Comparison of ENCODE assay signal across 8 mouse cellular contexts in genomic region chr5:24598570-24599006, GRCm38 (mm10). TPM values are rescaled to one million over a fixed set of nuclear protein-coding genes. Genes with fewer than 3 reads are reported as not detected.
DNase-seq lines count a peak whose midpoint lies in the region; ATAC-seq and TF ChIP-seq lines count a peak whose summit lies in the region.

No protein-coding gene starts in this region.

- no peak overlapping the region for H3K27ac ChIP-seq in CH12.LX (ENCODE audit: insufficient read depth, low read depth)
- H3K27ac ChIP-seq in embryonic facial prominence, embryonic 11.5 days (replicated peaks; ENCODE audit: low read depth, low read length): no peak overlapping the region
- peak overlapping the region; percentile 59 for H3K27ac ChIP-seq in heart, embryonic 13.5 days (replicated peaks)
- no peak overlapping the region for H3K27ac ChIP-seq in stomach, embryonic 15.5 days

- H3K9me3 ChIP-seq in CH12.LX (replicated peaks; ENCODE audit: low read length): peaks cover 3% of the 10 kb centered on the region
- H3K9me3 ChIP-seq in embryonic facial prominence, embryonic 11.5 days (replicated peaks; ENCODE audit: control insufficient read depth, low read length): no peaks in the 10 kb centered on the region
- no peaks in the 10 kb centered on the region for H3K9me3 ChIP-seq in heart, embryonic 13.5 days
- no peaks in the 10 kb centered on the region for H3K9me3 ChIP-seq in stomach, embryonic 15.5 days

- dilution Hi-C loops in CH12.LX (cut with MboI; ENCODE audit: extremely low pct_ligation_motif_present, extremely low pct_unique_long_range_greater_than_20kb, low sequenced_read_pairs): no loop called here

- peaks cover 52% of the 10 kb centered on the region for H3K27me3 ChIP-seq in CH12.LX (replicated peaks)
- peaks cover 5% of the 10 kb centered on the region for H3K27me3 ChIP-seq in embryonic facial prominence, embryonic 11.5 days (ENCODE audit: control insufficient read depth, insufficient read depth, low read length)
- H3K27me3 ChIP-seq in heart, embryonic 13.5 days (replicated peaks): peaks cover 9% of the 10 kb centered on the region; the same call in 1 of the 2 replicates
- H3K27me3 ChIP-seq in stomach, embryonic 15.5 days (replicated peaks): no peaks in the 10 kb centered on the region

- peaks cover 15 to 30% of the 10 kb centered on the region in 2 experiments for H3K36me3 ChIP-seq in CH12.LX (replicated peaks in 1 of 2; ENCODE audit: control insufficient read depth in 1 of 2, insufficient read depth in 1 of 2, low read length in 1 of 2)
- H3K36me3 ChIP-seq in embryonic facial prominence, embryonic 11.5 days (replicated peaks; ENCODE audit: control insufficient read depth, insufficient read depth, low read depth, low read length): peaks cover 2% of the 10 kb centered on the region
- peaks cover 37% of the 10 kb centered on the region for H3K36me3 ChIP-seq in heart, embryonic 13.5 days
- H3K36me3 ChIP-seq in stomach, embryonic 15.5 days: peaks cover 10% of the 10 kb centered on the region; the same call in 1 of the 2 replicates

- ATAC-seq in embryonic facial prominence, embryonic 11.5 days (replicated peaks; ENCODE audit: insufficient number of reproducible peaks, low FRiP score, low TSS enrichment, low read depth): no peak
- ATAC-seq in heart, embryonic 13.5 days (ENCODE audit: extremely low read depth, insufficient number of reproducible peaks, low FRiP score, low TSS enrichment): 0 out of 2 replicates have a peak, but pooled peaks have one; percentile 9
- ATAC-seq in megakaryocyte, adult 5-6 weeks (ENCODE audit: poor library complexity, severe bottlenecking): peak; percentile 34
- peak; percentile 7; the same call in 1 of the 2 replicates for ATAC-seq in stomach, embryonic 15.5 days (ENCODE audit: insufficient read depth, low FRiP score, low read depth)

- H3K4me2 ChIP-seq in CH12.LX (ENCODE audit: insufficient read depth, low read depth, poor library complexity, severe bottlenecking): peak overlapping the region; percentile 91
- peak overlapping the region; percentile 98 for H3K4me2 ChIP-seq in embryonic facial prominence, embryonic 11.5 days (ENCODE audit: low read depth, low read length)
- peak overlapping the region; percentile 94 for H3K4me2 ChIP-seq in heart, embryonic 13.5 days
- H3K4me2 ChIP-seq in stomach, embryonic 15.5 days: peak overlapping the region; percentile 95

- H3K9ac ChIP-seq in CH12.LX (ENCODE audit: insufficient read depth, low read depth): no peak overlapping the region
- H3K9ac ChIP-seq in embryonic facial prominence, embryonic 11.5 days (replicated peaks; ENCODE audit: low read length): peak overlapping the region; percentile 67
- peak overlapping the region; percentile 84 for H3K9ac ChIP-seq in heart, embryonic 13.5 days
- peak overlapping the region; percentile 9; the same call in 1 of the 2 replicates for H3K9ac ChIP-seq in stomach, embryonic 15.5 days

- no peak for TF ChIP-seq RAD21 in CH12.LX (IDR thresholded peaks at IDR 0.05; ENCODE audit: low read depth, low read length)

- TF ChIP-seq EP300 in CH12.LX (IDR thresholded peaks at IDR 0.05; ENCODE audit: low read length): no peak

- DNase-seq in CH12.LX (ENCODE audit: extremely low read depth): peak; percentile 27
- peak; percentile 72 for DNase-seq in R1 (ENCODE audit: low read depth, low spot score)
- peak; percentile 75 for DNase-seq in embryonic facial prominence, embryonic 11.5 days (ENCODE audit: low spot score)
- peak; percentile 82 for DNase-seq in kidney, postnatal 10 days
- DNase-seq in left cerebral cortex, postnatal 25 days (ENCODE audit: low spot score in 2 of 2): no peak

- peak overlapping the region in 2 of 3 experiments; percentile 30 to 51 for H3K4me3 ChIP-seq in CH12.LX (replicated peaks in 1 of 3; ENCODE audit: low read depth in 2 of 3, low read length in 2 of 3, poor library complexity in 1 of 3)
- peak overlapping the region; percentile 47 for H3K4me3 ChIP-seq in embryonic facial prominence, embryonic 11.5 days (ENCODE audit: low read depth, low read length)
- H3K4me3 ChIP-seq in heart, embryonic 13.5 days: peak overlapping the region; percentile 62
- H3K4me3 ChIP-seq in stomach, embryonic 15.5 days (replicated peaks): peak overlapping the region; percentile 49

- peaks cover 7 to 20% of the 10 kb centered on the region in 2 experiments; a peak in 3 of 4 replicates for H3K4me1 ChIP-seq in CH12.LX (ENCODE audit: control insufficient read depth in 1 of 2, insufficient read depth in 2 of 2)
- peaks cover 11% of the 10 kb centered on the region for H3K4me1 ChIP-seq in embryonic facial prominence, embryonic 11.5 days (ENCODE audit: control insufficient read depth, insufficient read depth, low read length)
- peaks cover 63% of the 10 kb centered on the region for H3K4me1 ChIP-seq in heart, embryonic 13.5 days
- H3K4me1 ChIP-seq in stomach, embryonic 15.5 days: peaks cover 44% of the 10 kb centered on the region

- under 1% methylated on average over 35 of the region's 41 CpGs for WGBS in embryonic facial prominence, embryonic 11.5 days
- WGBS in heart, embryonic 13.5 days: under 1% methylated on average over 39 of the region's 41 CpGs
- under 1% methylated on average over 34 of the region's 41 CpGs for WGBS in stomach, embryonic 15.5 days

- intact Hi-C loops in left cerebral cortex, postnatal 25 days (cut with DNase I): no loop called here

- no peak for TF ChIP-seq POLR2A in CH12.LX (IDR thresholded peaks at IDR 0.05; ENCODE audit: low read depth, low read length)

- TF ChIP-seq CTCF in CH12.LX (conservative IDR thresholded peaks at IDR 0.05 in 1 of 2, IDR thresholded peaks at IDR 0.05 in 1 of 2; ENCODE audit: low read depth in 2 of 2, low read length in 2 of 2): peak in 1 of 2 experiments; percentile 69; a peak in 2 of 4 replicates

- no peaks in the 10 kb centered on the region for H3K79me2 ChIP-seq in CH12.LX (replicated peaks; ENCODE audit: control insufficient read depth, extremely low read depth, insufficient read depth, poor library complexity, severe bottlenecking)

- in situ Hi-C loops in CH12.LX (cut with MboI; ENCODE audit: low pct_ligation_motif_present, low pct_unique_long_range_greater_than_20kb, low sequenced_read_pairs): no loop called here

TF ChIP-seq in CH12.LX, 34 proteins besides CTCF, POLR2A, EP300 and RAD21 (continues in another document):
- no peak for TF ChIP-seq MXI1 (IDR thresholded peaks at IDR 0.05; ENCODE audit: low read depth, low read length)

RNA-seq across cellular contexts. Expression of gene Chpf2, which starts 12.0 kb away (rescaled TPM):
- total RNA-seq in CH12.LX (2012; rRNA removed) (20.4 and 25.5 TPM in 2 replicates), CH12.LX (2014; rRNA removed) (11.2 and 11.9 TPM in 2 replicates)
- 22.8 and 26.9 TPM in 2 replicates for polyA plus RNA-seq in CH12.LX (2012; ENCODE audit: insufficient read length, low read depth)
- 6.4 and 7.1 TPM in 2 replicates for polyA plus RNA-seq in embryonic facial prominence, embryonic 11.5 days (2014; fragmentation: Nextera tagmentation; extraction: Ambion mirVana)
- 16.1 and 16.6 TPM in 2 replicates for polyA plus RNA-seq in heart, embryonic 13.5 days (2015; fragmentation: Nextera tagmentation; extraction: Ambion mirVana)
- total RNA-seq in megakaryocyte, adult 5-6 weeks (2015): 5.0 and 5.1 TPM in 2 replicates
- total RNA-seq in megakaryocyte, adult 5-6 weeks (2017): 11.3 and 13.5 TPM in 2 replicates
- 18.6 and 21.2 TPM in 2 replicates for polyA plus RNA-seq in stomach, embryonic 15.5 days (2015; fragmentation: Nextera tagmentation; extraction: Ambion mirVana)
- 10 to 100 TPM; 68.8 to 77.3 TPM for total RNA-seq in left cerebral cortex, postnatal 25 days (2021)

RNA-seq across cellular contexts. Expression of gene Abcf2, which starts 21.3 kb away (rescaled TPM):
- total RNA-seq in CH12.LX (2012; rRNA removed) (118 and 152 TPM in 2 replicates), CH12.LX (2014; rRNA removed) (162 and 169 TPM in 2 replicates)
- polyA plus RNA-seq in CH12.LX (2012; ENCODE audit: insufficient read length, low read depth): 160 and 162 TPM in 2 replicates
- polyA plus RNA-seq in embryonic facial prominence, embryonic 11.5 days (2014; fragmentation: Nextera tagmentation; extraction: Ambion mirVana): 148 and 159 TPM in 2 replicates
- polyA plus RNA-seq in heart, embryonic 13.5 days (2015; fragmentation: Nextera tagmentation; extraction: Ambion mirVana): 66.7 and 70.7 TPM in 2 replicates
- 18.1 and 24.0 TPM in 2 replicates for total RNA-seq in megakaryocyte, adult 5-6 weeks (2015)
- 53.7 and 54.5 TPM in 2 replicates for total RNA-seq in megakaryocyte, adult 5-6 weeks (2017)
- polyA plus RNA-seq in stomach, embryonic 15.5 days (2015; fragmentation: Nextera tagmentation; extraction: Ambion mirVana): 85.9 and 90.0 TPM in 2 replicates
- total RNA-seq in left cerebral cortex, postnatal 25 days (2021): 10 to 100 TPM; 80.6 to 81.4 TPM

RNA-seq across cellular contexts. Expression of gene Smarcd3, which starts 25.6 kb away (rescaled TPM):
- total RNA-seq in CH12.LX (2012; rRNA removed) (1.3 and 1.5 TPM in 2 replicates), CH12.LX (2014; rRNA removed) (not detected in 2 replicates)
- polyA plus RNA-seq in CH12.LX (2012; ENCODE audit: insufficient read length, low read depth): 2.2 and 2.8 TPM in 2 replicates
- polyA plus RNA-seq in embryonic facial prominence, embryonic 11.5 days (2014; fragmentation: Nextera tagmentation; extraction: Ambion mirVana): 46.2 and 47.1 TPM in 2 replicates
- 54.5 and 58.5 TPM in 2 replicates for polyA plus RNA-seq in heart, embryonic 13.5 days (2015; fragmentation: Nextera tagmentation; extraction: Ambion mirVana)
- total RNA-seq in megakaryocyte, adult 5-6 weeks (2015): not detected in 2 replicates
- 0.07 TPM in 1 of 2 replicates, not detected in the other for total RNA-seq in megakaryocyte, adult 5-6 weeks (2017)
- polyA plus RNA-seq in stomach, embryonic 15.5 days (2015; fragmentation: Nextera tagmentation; extraction: Ambion mirVana): 22.2 and 25.1 TPM in 2 replicates
- 100 to 1,000 TPM in 1 of 2 experiments, 10 to 100 TPM in 1; 93.4 to 105 TPM for total RNA-seq in left cerebral cortex, postnatal 25 days (2021)

RNA-seq across cellular contexts. Expression of gene 4931409K22Rik, which starts 42.0 kb away (rescaled TPM):
- total RNA-seq in CH12.LX (2012; rRNA removed): not detected in 2 replicates
- not detected in 2 replicates for total RNA-seq in CH12.LX (2014; rRNA removed)
- not detected in 2 replicates for polyA plus RNA-seq in CH12.LX (2012; ENCODE audit: insufficient read length, low read depth)
- not detected in 2 replicates for polyA plus RNA-seq in embryonic facial prominence, embryonic 11.5 days (2014; fragmentation: Nextera tagmentation; extraction: Ambion mirVana)
- polyA plus RNA-seq in heart, embryonic 13.5 days (2015; fragmentation: Nextera tagmentation; extraction: Ambion mirVana): 0.08 and 0.11 TPM in 2 replicates
- not detected in 2 replicates for total RNA-seq in megakaryocyte, adult 5-6 weeks (2015)
- not detected in 2 replicates for total RNA-seq in megakaryocyte, adult 5-6 weeks (2017)
- polyA plus RNA-seq in stomach, embryonic 15.5 days (2015; fragmentation: Nextera tagmentation; extraction: Ambion mirVana): 0.14 and 0.24 TPM in 2 replicates
- total RNA-seq in left cerebral cortex, postnatal 25 days (2021): not detected

RNA-seq across cellular contexts. Expression of gene Asb10, which starts 57.8 kb away (rescaled TPM):
- total RNA-seq in CH12.LX (2012; rRNA removed): not detected in 2 replicates
- total RNA-seq in CH12.LX (2014; rRNA removed): not detected in 2 replicates
- polyA plus RNA-seq in CH12.LX (2012; ENCODE audit: insufficient read length, low read depth): not detected in 2 replicates
- 0.24 and 0.36 TPM in 2 replicates for polyA plus RNA-seq in embryonic facial prominence, embryonic 11.5 days (2014; fragmentation: Nextera tagmentation; extraction: Ambion mirVana)
- 4.1 TPM in 2 replicates for polyA plus RNA-seq in heart, embryonic 13.5 days (2015; fragmentation: Nextera tagmentation; extraction: Ambion mirVana)
- total RNA-seq in megakaryocyte, adult 5-6 weeks (2015): not detected in 2 replicates
- not detected in 2 replicates for total RNA-seq in megakaryocyte, adult 5-6 weeks (2017)
- 0.32 and 0.57 TPM in 2 replicates for polyA plus RNA-seq in stomach, embryonic 15.5 days (2015; fragmentation: Nextera tagmentation; extraction: Ambion mirVana)
- total RNA-seq in left cerebral cortex, postnatal 25 days (2021): not detected

Comparison
In these comparisons a context has a peak if more than half of its experiments do, and no peak if none do; other contexts are left out.
1. DNase-seq: peak in CH12.LX (single experiment), R1 (single experiment), embryonic facial prominence, embryonic 11.5 days (single experiment) and kidney, postnatal 10 days (single experiment); none in left cerebral cortex, postnatal 25 days (0 of 2).
2. Peak in every context shown above with its lines, with median percentiles within 50 percentile points of each other: H3K4me2 ChIP-seq and H3K4me3 ChIP-seq.